Mouse (Mus musculus) stomach, postnatal 0 days (tissue): ENCODE results near the gene Cd68. TPM values are rescaled to one million over a fixed set of nuclear protein-coding genes. Genes with fewer than 3 reads are reported as not detected.
"Not testable (repeated sequence)": the region's sequence is repeated elsewhere in the genome, so short reads cannot be mapped to it uniquely, and the experiment has no call there.

Experiments
- ATAC-seq: fragments of 200-750 bp; cut with Nextera tagmentation; 2 replicates; pipeline ENCODE4 v1.8.0; 2017; ENCODE audit not compliant: low FRiP score, low TSS enrichment
- DNase-seq: peaks from one replicate; pipeline ENCODE4 v3.0.0-alpha.2; 2016; ENCODE audit warnings: low spot score
- H3K27ac ChIP-seq: fragments of 300-500 bp; sonication (generic); replicated peaks from 2 replicates; pipeline ENCODE4 v1.5.1; 2014; ENCODE audit warnings: mild to moderate bottlenecking, control low read depth
- H3K27me3 ChIP-seq: fragments of 300-500 bp; sonication (generic); 2 replicates; pipeline ENCODE4 v1.6.1; 2014; ENCODE audit warnings: low read length; ENCODE audit not compliant: control insufficient read depth, insufficient read depth
- H3K36me3 ChIP-seq: fragments of 300-500 bp; sonication (generic); 2 replicates; pipeline ENCODE4 v1.6.1; 2014; ENCODE audit warnings: low read length, mixed read lengths; ENCODE audit not compliant: control insufficient read depth, insufficient read depth
- H3K4me1 ChIP-seq: fragments of 300-500 bp; sonication (generic); replicated peaks from 2 replicates; pipeline ENCODE4 v1.6.1; 2014; ENCODE audit warnings: antibody characterized with exemption; ENCODE audit not compliant: control insufficient read depth, insufficient read depth
- H3K4me2 ChIP-seq: fragments of 300-500 bp; sonication (generic); replicated peaks from 2 replicates; pipeline ENCODE4 v1.6.1; 2014; ENCODE audit warnings: low read depth, mild to moderate bottlenecking, control low read depth, moderate library complexity
- H3K4me3 ChIP-seq: fragments of 300-500 bp; sonication (generic); 2 replicates; pipeline ENCODE4 v1.5.1; 2014; ENCODE audit warnings: low read depth, low read length, control low read depth
- H3K9ac ChIP-seq: fragments of 300-500 bp; sonication (generic); 2 replicates; pipeline ENCODE4 v1.6.1; 2014; ENCODE audit warnings: mild to moderate bottlenecking, low read length, control low read depth, mixed read lengths
- H3K9me3 ChIP-seq: fragments of 300-500 bp; sonication (generic); 2 replicates; pipeline ENCODE4 v1.6.1; 2016; ENCODE audit warnings: low read length; ENCODE audit not compliant: control insufficient read depth
- CTCF ChIP-seq: IDR thresholded peaks from 2 replicates; pipeline ENCODE4 v1.5.1; 2016; ENCODE audit warnings: antibody characterized with exemption, low read depth, mild to moderate bottlenecking, moderate library complexity
- EP300 ChIP-seq: optimal IDR thresholded peaks from 2 replicates; pipeline ENCODE3; 2016; ENCODE audit warnings: antibody characterized with exemption
- whole genome bisulfite sequencing: fragments of 180-500 bp; shearing (Covaris S2); extraction: QIAGEN DNeasy Blood & Tissue Kit; methylation state at CpG from one replicate; pipeline ENCODE4 v1.1.7; 2014; 5-methylcytosine and 5-hydroxymethylcytosine counted together
- polyA plus RNA-seq: library from polyadenylated mRNA; unstranded; fragments of >200 nt; fragmentation: Nextera tagmentation; extraction: Ambion mirVana; gene quantifications from 2 replicates; pipeline ENCODE4 v1.2.1, GENCODE M21; 2015

The Cd68 gene
- polyA plus RNA-seq, 1 experiment from 2014 or later: 17.9 TPM

DNA sequence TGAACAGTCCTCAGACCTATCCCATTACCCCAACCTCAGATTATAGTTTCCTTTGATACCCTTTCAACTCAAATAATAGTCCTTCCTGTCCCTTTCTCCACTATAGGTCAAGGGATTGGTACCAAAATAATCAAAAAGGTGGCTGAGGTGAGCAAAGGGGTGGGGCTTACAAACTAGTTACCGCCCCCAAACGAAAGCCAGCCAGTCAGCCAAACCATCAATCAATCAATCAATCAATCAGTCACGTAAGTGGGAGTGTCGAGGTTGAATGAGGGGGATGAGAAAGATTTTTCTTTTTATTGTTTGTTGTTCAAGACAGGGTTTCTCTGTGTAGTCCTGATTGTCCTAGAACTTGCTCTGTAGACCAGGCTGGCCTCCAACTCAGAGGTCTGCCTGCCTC, 42.9 kb downstream of the Cd68 start:
- H3K36me3 ChIP-seq: no peaks in the 10 kb centered on the region
- 75% methylated on average over 4 of the region's 4 CpGs for WGBS
- H3K27ac ChIP-seq: no peak overlapping the region
- H3K4me3 ChIP-seq: 0 out of 2 replicates have a peak overlapping the region, but pooled peaks have one; percentile 52
- TF ChIP-seq CTCF (no peak), EP300 (no peak)
- no peaks in the 10 kb centered on the region for H3K9me3 ChIP-seq
- no peaks in the 10 kb centered on the region for H3K4me1 ChIP-seq
- 0 out of 2 replicates have a peak overlapping the region, but pooled peaks have one; percentile 68 for H3K9ac ChIP-seq
- no peaks in the 10 kb centered on the region for H3K27me3 ChIP-seq
- H3K4me2 ChIP-seq: peak overlapping the region; percentile 70; the same call in 1 of the 2 replicates
- DNase-seq (no peak), ATAC-seq (no peak)

DNA sequence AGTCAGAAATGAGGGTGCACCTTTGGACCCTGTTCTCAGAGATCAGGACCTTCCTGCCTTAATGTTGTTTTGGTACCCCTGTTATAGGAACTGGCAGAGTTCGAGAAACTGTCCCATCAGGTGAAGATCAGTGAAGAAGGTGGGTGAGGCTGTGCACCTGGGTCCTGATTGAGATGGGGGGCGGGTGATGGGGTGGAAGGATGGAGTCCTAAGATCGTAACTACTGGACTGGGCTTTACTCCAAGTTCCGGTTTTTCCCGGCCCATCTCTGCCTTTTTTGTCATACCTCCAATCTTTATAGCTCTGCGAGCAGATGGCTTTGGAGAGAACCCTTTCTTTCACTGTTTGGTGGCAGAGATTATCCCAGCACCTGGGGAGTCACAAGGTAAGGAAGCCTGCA, 43.5 kb downstream of the Cd68 start:
- no peaks in the 10 kb centered on the region for H3K36me3 ChIP-seq
- peak overlapping the region; percentile 58 for H3K27ac ChIP-seq
- ATAC-seq (0 out of 2 replicates have a peak, but pooled peaks have one; percentile 13), DNase-seq (no peak)
- no peaks in the 10 kb centered on the region for H3K27me3 ChIP-seq
- TF ChIP-seq CTCF (no peak), EP300 (no peak)
- peak overlapping the region; percentile 52 for H3K4me3 ChIP-seq
- no peaks in the 10 kb centered on the region for H3K4me1 ChIP-seq
- peak overlapping the region; percentile 68 for H3K9ac ChIP-seq
- H3K4me2 ChIP-seq: peak overlapping the region; percentile 70
- H3K9me3 ChIP-seq: no peaks in the 10 kb centered on the region
- WGBS: 21% methylated on average over 6 of the region's 6 CpGs

- ATAC-seq (peak; percentile 82), DNase-seq (peak; percentile 77)
- H3K9me3 ChIP-seq: no peaks in the 10 kb centered on the region
- no peaks in the 10 kb centered on the region for H3K4me1 ChIP-seq
- 2% methylated on average over 20 of the region's 20 CpGs for WGBS
- H3K4me2 ChIP-seq: peak within 1 kb of the TSS; percentile 70
- no peaks in the 10 kb centered on the region for H3K27me3 ChIP-seq
- H3K36me3 ChIP-seq: no peaks in the 10 kb centered on the region
- no peak for TF ChIP-seq CTCF
- no peak for TF ChIP-seq EP300
- peak within 1 kb of the TSS; percentile 63 for H3K27ac ChIP-seq
- H3K4me3 ChIP-seq: peak within 1 kb of the TSS; percentile 52
- H3K9ac ChIP-seq: peak within 1 kb of the TSS; percentile 68
Observed at GRCm38 (mm10) chr11:69621571-69622268, 44.2 kb downstream of the Cd68 start, which contains the start of gene Sat2. Sat2 (plus strand) TSS chr11:69622024.

GRCm38 (mm10) chr11:69620394-69621081, 45.4 kb downstream of the Cd68 start:
- no peak overlapping the region for H3K4me3 ChIP-seq
- 67% methylated on average over 7 of the region's 7 CpGs for WGBS
- ATAC-seq (no peak; the same call in 1 of the 2 replicates), DNase-seq (no peak)
- no peaks in the 10 kb centered on the region for H3K4me1 ChIP-seq
- H3K27me3 ChIP-seq: no peaks in the 10 kb centered on the region
- no peak overlapping the region for H3K9ac ChIP-seq
- no peaks in the 10 kb centered on the region for H3K9me3 ChIP-seq
- TF ChIP-seq CTCF (no peak), EP300 (no peak)
- no peaks in the 10 kb centered on the region for H3K36me3 ChIP-seq
- no peak overlapping the region for H3K27ac ChIP-seq
- no peak overlapping the region for H3K4me2 ChIP-seq

- Histone ChIP-seq H3K4me2 (no peak within 1 kb of the TSS), H3K4me1 (no peaks in the 10 kb centered on the region), H3K36me3 (no peaks in the 10 kb centered on the region), H3K9me3 (no peaks in the 10 kb centered on the region), H3K27me3 (no peaks in the 10 kb centered on the region), H3K27ac (no peak within 1 kb of the TSS), H3K4me3 (no peak within 1 kb of the TSS), H3K9ac (no peak within 1 kb of the TSS)
- DNase-seq: no peak
- ATAC-seq: no peak
- WGBS: 64% methylated on average over 5 of the region's 5 CpGs
- TF ChIP-seq EP300: no peak
- TF ChIP-seq CTCF: no peak
Observed at GRCm38 (mm10) chr11:69617805-69618204, 48.1 kb downstream of the Cd68 start, which contains the start of gene Shbg. Shbg (minus strand) TSS chr11:69617905.

- DNase-seq (no peak), ATAC-seq (no peak)
- Histone ChIP-seq H3K36me3 (no peaks in the 10 kb centered on the region), H3K4me2 (no peak overlapping the region), H3K27me3 (no peaks in the 10 kb centered on the region), H3K4me1 (no peaks in the 10 kb centered on the region), H3K27ac (no peak overlapping the region), H3K9ac (no peak overlapping the region), H3K4me3 (no peak overlapping the region), H3K9me3 (no peaks in the 10 kb centered on the region)
- 35% methylated on average over 10 of the region's 10 CpGs for WGBS
- TF ChIP-seq CTCF (no peak), EP300 (no peak)
Observed at GRCm38 (mm10) chr11:69616781-69617180, 49.2 kb downstream of the Cd68 start.

DNA sequence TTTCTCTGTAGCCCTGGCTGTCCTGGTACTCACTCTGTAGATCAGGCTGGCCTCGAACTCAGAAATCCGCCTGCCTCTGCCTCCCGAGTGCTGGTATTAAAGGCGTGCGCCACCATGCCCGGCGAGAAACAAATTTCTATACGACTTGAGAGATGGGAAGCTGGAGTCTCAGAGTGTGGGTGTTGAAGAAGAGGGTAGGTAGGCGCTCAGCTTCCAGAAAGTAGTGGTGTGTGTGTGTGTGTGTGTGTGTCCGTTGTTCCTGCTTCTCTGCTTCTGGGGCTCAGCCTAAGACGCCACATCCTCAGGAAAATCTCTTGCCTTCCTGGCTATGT, 51.7 kb downstream of the Cd68 start:
- not testable (repeated sequence) for H3K4me2 ChIP-seq, H3K36me3 ChIP-seq, DNase-seq, H3K27me3 ChIP-seq, ATAC-seq, H3K4me3 ChIP-seq, H3K9me3 ChIP-seq, H3K27ac ChIP-seq, H3K9ac ChIP-seq, H3K4me1 ChIP-seq
- 57% methylated on average over 11 of the region's 11 CpGs for WGBS
